Comparison of ENCODE assay signal across 26 mouse cellular contexts in genomic region chr7:25731294-25732055, GRCm38 (mm10). TPM values are rescaled to one million over a fixed set of nuclear protein-coding genes. Genes with fewer than 3 reads are reported as not detected.
A peak's percentile ranks its signal among the peaks of the same experiment; 100 is the strongest.
DNase-seq lines count a peak whose midpoint lies in the region; ATAC-seq and TF ChIP-seq lines count a peak whose summit lies in the region.
"Had no signal": no experiment of that assay in that cellular context is flagged by ENCODE, and none has a peak within 500 bp of the region (broad histone marks: within the 10 kb centered on the region; RNA-seq: fewer than 3 reads in every experiment).

No protein-coding gene starts in this region.

- H3K9ac ChIP-seq in intestine, postnatal 0 days (ENCODE audit: low read depth, low read length): no peak overlapping the region
- no peak overlapping the region for H3K9ac ChIP-seq in intestine, embryonic 15.5 days
- H3K9ac ChIP-seq in forebrain, embryonic 15.5 days (replicated peaks): no peak overlapping the region
- H3K9ac ChIP-seq: embryonic facial prominence, embryonic 13.5 days; forebrain, embryonic 12.5 days; heart, embryonic 13.5 days; hindbrain, embryonic 13.5 days; liver, embryonic 14.5 days; lung, embryonic 15.5 days; stomach, embryonic 15.5 days had no signal

- no peaks in the 10 kb centered on the region; the same call in 1 of the 2 replicates for H3K4me1 ChIP-seq in heart, embryonic 10.5 days
- H3K4me1 ChIP-seq in intestine, postnatal 0 days (replicated peaks; ENCODE audit: control insufficient read depth, insufficient read depth, low read length): no peaks in the 10 kb centered on the region
- H3K4me1 ChIP-seq in intestine, embryonic 15.5 days (replicated peaks): no peaks in the 10 kb centered on the region
- H3K4me1 ChIP-seq in bone marrow macrophage, adult 2 months (ENCODE audit: control insufficient read depth, insufficient read depth, low read length): peaks cover 45% of the 10 kb centered on the region
- H3K4me1 ChIP-seq in forebrain, embryonic 15.5 days: no peaks in the 10 kb centered on the region
- H3K4me1 ChIP-seq: embryonic facial prominence, embryonic 13.5 days; forebrain, embryonic 12.5 days; lung, embryonic 15.5 days; stomach, embryonic 15.5 days had no signal

- H3K9me3 ChIP-seq in heart, embryonic 10.5 days: no peaks in the 10 kb centered on the region
- H3K9me3 ChIP-seq in intestine, postnatal 0 days (ENCODE audit: control insufficient read depth): no peaks in the 10 kb centered on the region
- no peaks in the 10 kb centered on the region for H3K9me3 ChIP-seq in intestine, embryonic 15.5 days
- H3K9me3 ChIP-seq in forebrain, embryonic 15.5 days: no peaks in the 10 kb centered on the region
- H3K9me3 ChIP-seq: embryonic facial prominence, embryonic 13.5 days; forebrain, embryonic 12.5 days; heart, embryonic 13.5 days; hindbrain, embryonic 13.5 days; lung, embryonic 15.5 days; stomach, embryonic 15.5 days had no signal

- no peak for TF ChIP-seq CTCF in intestine, postnatal 0 days (IDR thresholded peaks at IDR 0.05; ENCODE audit: low read depth)
- TF ChIP-seq CTCF in bone marrow macrophage, adult 2 months (IDR thresholded peaks at IDR 0.05; ENCODE audit: low read depth, low read length): no peak

- ATAC-seq in intestine, postnatal 0 days: no peak
- ATAC-seq in intestine, embryonic 15.5 days: no peak
- no peak for ATAC-seq in forebrain, embryonic 15.5 days (replicated peaks)

- H3K79me2 ChIP-seq in macrophage (ENCODE audit: inconsistent target): peaks cover 53% of the 10 kb centered on the region; the same call in 1 of the 2 replicates

- peaks cover 93% of the 10 kb centered on the region for H3K36me3 ChIP-seq in heart, embryonic 10.5 days
- H3K36me3 ChIP-seq in intestine, postnatal 0 days (ENCODE audit: control insufficient read depth, insufficient read depth): peaks cover 97% of the 10 kb centered on the region
- H3K36me3 ChIP-seq in intestine, embryonic 15.5 days: peaks cover 77% of the 10 kb centered on the region
- peaks cover 68% of the 10 kb centered on the region for H3K36me3 ChIP-seq in macrophage (ENCODE audit: inconsistent target)
- peaks cover 94% of the 10 kb centered on the region for H3K36me3 ChIP-seq in forebrain, embryonic 15.5 days

- H3K4me2 ChIP-seq in intestine, postnatal 0 days (replicated peaks; ENCODE audit: low read depth): no peak overlapping the region
- no peak overlapping the region for H3K4me2 ChIP-seq in intestine, embryonic 15.5 days (replicated peaks)
- no peak overlapping the region for H3K4me2 ChIP-seq in forebrain, embryonic 15.5 days (replicated peaks)
- H3K4me2 ChIP-seq: embryonic facial prominence, embryonic 13.5 days; forebrain, embryonic 12.5 days; heart, embryonic 13.5 days; hindbrain, embryonic 13.5 days; lung, embryonic 15.5 days; midbrain, embryonic 11.5 days; stomach, embryonic 15.5 days had no signal

- WGBS in heart, embryonic 10.5 days: 84% methylated on average over 8 of the region's 8 CpGs
- WGBS in intestine, postnatal 0 days: 93% methylated on average over 8 of the region's 8 CpGs
- WGBS in intestine, embryonic 15.5 days: 86% methylated on average over 8 of the region's 8 CpGs
- WGBS in macrophage (ENCODE audit: missing documents): 23% methylated on average over 8 of the region's 8 CpGs
- 92% methylated on average over 8 of the region's 8 CpGs for WGBS in forebrain, embryonic 15.5 days

- TF ChIP-seq POLR2A in bone marrow macrophage, adult 2 months (IDR thresholded peaks at IDR 0.05; ENCODE audit: borderline replicate concordance, low read depth, low read length): no peak

- no peak overlapping the region for H3K4me3 ChIP-seq in heart, embryonic 10.5 days
- H3K4me3 ChIP-seq in intestine, postnatal 0 days (ENCODE audit: low read depth, low read length): no peak overlapping the region
- H3K4me3 ChIP-seq in intestine, embryonic 15.5 days (replicated peaks): no peak overlapping the region
- no peak overlapping the region for H3K4me3 ChIP-seq in bone marrow macrophage, adult 2 months (ENCODE audit: insufficient read depth, low read length)
- H3K4me3 ChIP-seq in macrophage (ENCODE audit: inconsistent target): no peak overlapping the region
- H3K4me3 ChIP-seq in forebrain, embryonic 15.5 days: no peak overlapping the region
- H3K4me3 ChIP-seq: embryonic facial prominence, embryonic 13.5 days; erythroblast, embryonic 14.5 days; forebrain, embryonic 12.5 days; heart, embryonic 13.5 days; hindbrain, embryonic 13.5 days; lung, embryonic 15.5 days; stomach, embryonic 15.5 days had no signal

- DNase-seq in heart, adult 18-20 months: peak; percentile 39 to 53
- DNase-seq in heart, embryonic 10.5 days (ENCODE audit: low spot score): no peak
- DNase-seq in adrenal gland, postnatal 36 days: no peak
- DNase-seq: cerebellum, adult 2 months; cerebellum, postnatal 25 days; embryo, embryonic 11 days; gastrocnemius, postnatal 10 days; kidney, adult 2 months; lung, postnatal 36 days; thymus, postnatal 36 days had no signal

- no peak overlapping the region for H3K27ac ChIP-seq in heart, embryonic 10.5 days
- H3K27ac ChIP-seq in intestine, postnatal 0 days (ENCODE audit: low read depth, low read length): peak overlapping the region; percentile 21; the same call in 1 of the 2 replicates
- H3K27ac ChIP-seq in intestine, embryonic 15.5 days: no peak overlapping the region
- peak overlapping the region; percentile 95 for H3K27ac ChIP-seq in bone marrow macrophage, adult 2 months (ENCODE audit: insufficient read depth, low read depth, low read length)
- H3K27ac ChIP-seq in macrophage: peak overlapping the region; percentile 83
- H3K27ac ChIP-seq in forebrain, embryonic 15.5 days (replicated peaks): no peak overlapping the region
- H3K27ac ChIP-seq: embryonic facial prominence, embryonic 13.5 days; forebrain, embryonic 12.5 days; heart, embryonic 13.5 days; hindbrain, embryonic 13.5 days; kidney, postnatal 0 days; liver, embryonic 14.5 days; lung, embryonic 15.5 days; stomach, embryonic 15.5 days had no signal

- no peaks in the 10 kb centered on the region for H3K27me3 ChIP-seq in heart, embryonic 10.5 days (ENCODE audit: insufficient read depth, poor library complexity, severe bottlenecking)
- no peaks in the 10 kb centered on the region for H3K27me3 ChIP-seq in intestine, postnatal 0 days (replicated peaks; ENCODE audit: control insufficient read depth, insufficient read depth, low read length)
- H3K27me3 ChIP-seq in intestine, embryonic 15.5 days (replicated peaks): no peaks in the 10 kb centered on the region
- H3K27me3 ChIP-seq in forebrain, embryonic 15.5 days: no peaks in the 10 kb centered on the region
- H3K27me3 ChIP-seq: embryonic facial prominence, embryonic 13.5 days; forebrain, embryonic 12.5 days; heart, embryonic 13.5 days; hindbrain, embryonic 13.5 days; lung, embryonic 15.5 days; stomach, embryonic 15.5 days had no signal

RNA-seq across cellular contexts. Expression of gene Ccdc97, which starts 12.6 kb away (rescaled TPM):
- total RNA-seq in heart, adult 18-20 months (2021): 10 to 100 TPM; 55.0 to 56.6 TPM
- 30.1 and 30.2 TPM in 2 replicates for polyA plus RNA-seq in heart, embryonic 10.5 days (2016; fragmentation: Nextera tagmentation; extraction: Ambion mirVana)
- polyA plus RNA-seq in intestine, postnatal 0 days (2015; fragmentation: Nextera tagmentation; extraction: Ambion mirVana): 15.9 and 16.5 TPM in 2 replicates
- polyA plus RNA-seq in intestine, embryonic 15.5 days (2015; fragmentation: Nextera tagmentation; extraction: Ambion mirVana): 18.5 and 19.3 TPM in 2 replicates
- polyA plus RNA-seq in bone marrow macrophage, adult 2 months (2012; ENCODE audit: insufficient read depth, insufficient read length, missing spikeins): 40.0 and 44.7 TPM in 2 replicates
- total RNA-seq in macrophage (2018; cell fraction: chromatin; rRNA removed): 100 to 1,000 TPM in 1 of 26 experiments, 10 to 100 TPM in 25; 24.7 to 122 (median 61.4) TPM
- 10 to 100 TPM; 20.2 to 48.3 (median 37.1) TPM for total RNA-seq in macrophage (2018; cell fraction: cytosol; rRNA removed)
- 10 to 100 TPM; 25.6 to 91.8 (median 48.4) TPM for total RNA-seq in macrophage (2018; cell fraction: nucleus; rRNA removed)
- polyA plus RNA-seq in macrophage (2018): 21.9 to 33.1 TPM (median 32.9 TPM) in 3 replicates
- 29.3 and 32.4 TPM in 2 replicates for polyA plus RNA-seq in forebrain, embryonic 15.5 days (2015; fragmentation: Nextera tagmentation; extraction: Ambion mirVana)
- total RNA-seq in adrenal gland, postnatal 36 days (2021): 10 to 100 TPM; 45.9 to 49.0 TPM

RNA-seq across cellular contexts. Expression of gene Hnrnpul1, which starts 23.1 kb away (rescaled TPM):
- 10 to 100 TPM; 70.7 to 71.3 TPM for total RNA-seq in heart, adult 18-20 months (2021)
- 45.3 and 54.6 TPM in 2 replicates for polyA plus RNA-seq in heart, embryonic 10.5 days (2016; fragmentation: Nextera tagmentation; extraction: Ambion mirVana)
- 32.1 TPM in 2 replicates for polyA plus RNA-seq in intestine, postnatal 0 days (2015; fragmentation: Nextera tagmentation; extraction: Ambion mirVana)
- polyA plus RNA-seq in intestine, embryonic 15.5 days (2015; fragmentation: Nextera tagmentation; extraction: Ambion mirVana): 43.9 and 51.5 TPM in 2 replicates
- 109 and 123 TPM in 2 replicates for polyA plus RNA-seq in bone marrow macrophage, adult 2 months (2012; ENCODE audit: insufficient read depth, insufficient read length, missing spikeins)
- total RNA-seq in macrophage (2018; cell fraction: chromatin; rRNA removed): 100 to 1,000 TPM in 21 of 26 experiments, 10 to 100 TPM in 5; 69.6 to 173 (median 119) TPM
- 100 to 1,000 TPM; 100 to 165 (median 125) TPM for total RNA-seq in macrophage (2018; cell fraction: cytosol; rRNA removed)
- total RNA-seq in macrophage (2018; cell fraction: nucleus; rRNA removed): 100 to 1,000 TPM in 16 of 26 experiments, 10 to 100 TPM in 10; 80.4 to 149 (median 106) TPM
- polyA plus RNA-seq in macrophage (2018): 94.5 to 149 TPM (median 100 TPM) in 3 replicates
- 51.8 and 53.5 TPM in 2 replicates for polyA plus RNA-seq in forebrain, embryonic 15.5 days (2015; fragmentation: Nextera tagmentation; extraction: Ambion mirVana)
- total RNA-seq in adrenal gland, postnatal 36 days (2021): 100 to 1,000 TPM; 102 to 113 TPM

RNA-seq across cellular contexts. Expression of gene Tgfb1, which starts 44.7 kb away (rescaled TPM):
- 10 to 100 TPM; 21.8 to 23.6 TPM for total RNA-seq in heart, adult 18-20 months (2021)
- polyA plus RNA-seq in heart, embryonic 10.5 days (2016; fragmentation: Nextera tagmentation; extraction: Ambion mirVana): 4.1 and 4.8 TPM in 2 replicates
- 1.7 and 2.2 TPM in 2 replicates for polyA plus RNA-seq in intestine, postnatal 0 days (2015; fragmentation: Nextera tagmentation; extraction: Ambion mirVana)
- 2.3 and 2.5 TPM in 2 replicates for polyA plus RNA-seq in intestine, embryonic 15.5 days (2015; fragmentation: Nextera tagmentation; extraction: Ambion mirVana)
- 287 and 354 TPM in 2 replicates for polyA plus RNA-seq in bone marrow macrophage, adult 2 months (2012; ENCODE audit: insufficient read depth, insufficient read length, missing spikeins)
- total RNA-seq in macrophage (2018; cell fraction: chromatin; rRNA removed): 100 to 1,000 TPM; 119 to 524 (median 241) TPM
- 100 to 1,000 TPM; 316 to 653 (median 465) TPM for total RNA-seq in macrophage (2018; cell fraction: cytosol; rRNA removed)
- total RNA-seq in macrophage (2018; cell fraction: nucleus; rRNA removed): 100 to 1,000 TPM; 187 to 584 (median 334) TPM
- polyA plus RNA-seq in macrophage (2018): 329 to 471 TPM (median 343 TPM) in 3 replicates
- 0.62 and 0.74 TPM in 2 replicates for polyA plus RNA-seq in forebrain, embryonic 15.5 days (2015; fragmentation: Nextera tagmentation; extraction: Ambion mirVana)
- 10 to 100 TPM; 35.5 to 48.9 TPM for total RNA-seq in adrenal gland, postnatal 36 days (2021)

RNA-seq across cellular contexts. Expression of gene B9d2, which starts 50.9 kb away (rescaled TPM):
- total RNA-seq in heart, adult 18-20 months (2021): 10 to 100 TPM; 10.2 TPM
- 34.2 and 35.8 TPM in 2 replicates for polyA plus RNA-seq in heart, embryonic 10.5 days (2016; fragmentation: Nextera tagmentation; extraction: Ambion mirVana)
- 12.4 and 12.6 TPM in 2 replicates for polyA plus RNA-seq in intestine, postnatal 0 days (2015; fragmentation: Nextera tagmentation; extraction: Ambion mirVana)
- polyA plus RNA-seq in intestine, embryonic 15.5 days (2015; fragmentation: Nextera tagmentation; extraction: Ambion mirVana): 22.4 and 23.7 TPM in 2 replicates
- 18.3 and 19.2 TPM in 2 replicates for polyA plus RNA-seq in bone marrow macrophage, adult 2 months (2012; ENCODE audit: insufficient read depth, insufficient read length, missing spikeins)
- 10 to 100 TPM in 19 of 26 experiments, 1 to 10 TPM in 7; 5.0 to 21.3 (median 11.6) TPM for total RNA-seq in macrophage (2018; cell fraction: chromatin; rRNA removed)
- 10 to 100 TPM in 25 of 26 experiments, 1 to 10 TPM in 1; 9.7 to 17.8 (median 14.2) TPM for total RNA-seq in macrophage (2018; cell fraction: cytosol; rRNA removed)
- total RNA-seq in macrophage (2018; cell fraction: nucleus; rRNA removed): 10 to 100 TPM in 15 of 26 experiments, 1 to 10 TPM in 11; 4.5 to 20.0 (median 11.0) TPM
- 6.8 to 17.7 TPM (median 9.7 TPM) in 3 replicates for polyA plus RNA-seq in macrophage (2018)
- 39.2 and 39.4 TPM in 2 replicates for polyA plus RNA-seq in forebrain, embryonic 15.5 days (2015; fragmentation: Nextera tagmentation; extraction: Ambion mirVana)
- 10 to 100 TPM; 15.3 to 18.0 TPM for total RNA-seq in adrenal gland, postnatal 36 days (2021)

RNA-seq across cellular contexts. Expression of gene Tmem91, which starts 56.5 kb away (rescaled TPM):
- under 1 TPM in 1 of 2 experiments, not detected in 1; 0.22 TPM for total RNA-seq in heart, adult 18-20 months (2021)
- polyA plus RNA-seq in heart, embryonic 10.5 days (2016; fragmentation: Nextera tagmentation; extraction: Ambion mirVana): 1.1 and 1.9 TPM in 2 replicates
- polyA plus RNA-seq in intestine, postnatal 0 days (2015; fragmentation: Nextera tagmentation; extraction: Ambion mirVana): 0.61 and 1.3 TPM in 2 replicates
- 1.9 and 2.4 TPM in 2 replicates for polyA plus RNA-seq in intestine, embryonic 15.5 days (2015; fragmentation: Nextera tagmentation; extraction: Ambion mirVana)
- 0.87 TPM in 1 of 2 replicates, not detected in the other for polyA plus RNA-seq in bone marrow macrophage, adult 2 months (2012; ENCODE audit: insufficient read depth, insufficient read length, missing spikeins)
- 1 to 10 TPM in 21 of 26 experiments, under 1 TPM in 3, not detected in 2; 0.51 to 5.9 (median 2.9) TPM for total RNA-seq in macrophage (2018; cell fraction: chromatin; rRNA removed)
- 1 to 10 TPM in 10 of 26 experiments, under 1 TPM in 14, not detected in 2; 0.19 to 2.0 (median 0.92) TPM for total RNA-seq in macrophage (2018; cell fraction: cytosol; rRNA removed)
- 1 to 10 TPM in 18 of 26 experiments, under 1 TPM in 6, not detected in 2; 0.56 to 3.5 (median 1.9) TPM for total RNA-seq in macrophage (2018; cell fraction: nucleus; rRNA removed)
- 0.25 to 0.59 TPM (median 0.32 TPM) in 3 replicates for polyA plus RNA-seq in macrophage (2018)
- polyA plus RNA-seq in forebrain, embryonic 15.5 days (2015; fragmentation: Nextera tagmentation; extraction: Ambion mirVana): 14.4 and 17.0 TPM in 2 replicates
- not detected for total RNA-seq in adrenal gland, postnatal 36 days (2021)
- total RNA-seq: adrenal gland, adult 18-20 months had no signal

Comparison
In these comparisons a context has a peak if more than half of its experiments do, and no peak if none do; other contexts are left out.
1. DNase-seq: peak in heart, adult 18-20 months (2 of 2); none in heart, embryonic 10.5 days (single experiment) and adrenal gland, postnatal 36 days (0 of 2).
2. H3K27ac ChIP-seq: peak in intestine, postnatal 0 days (single experiment), bone marrow macrophage, adult 2 months (single experiment) and macrophage (single experiment); none in heart, embryonic 10.5 days (single experiment), intestine, embryonic 15.5 days (single experiment) and forebrain, embryonic 15.5 days (single experiment).
3. RNA of gene Tgfb1, which starts 44.7 kb away (polyA plus RNA-seq): 329 to 471 TPM in macrophage and 287 to 354 TPM in bone marrow macrophage, adult 2 months; 4.1 to 4.8 TPM in heart, embryonic 10.5 days, 2.3 to 2.5 TPM in intestine, embryonic 15.5 days, 1.7 to 2.2 TPM in intestine, postnatal 0 days and 0.62 to 0.74 TPM in forebrain, embryonic 15.5 days; every median in the first group is over 10 times any median in the second.